Mouse (Mus musculus): ENCODE results near the gene Wwp2.

- TF ChIP-seq CTCF (IDR thresholded peaks at IDR 0.05; ENCODE audit: borderline replicate concordance, extremely low read depth, insufficient read depth, insufficient read length) (no peak), POLR2A (IDR thresholded peaks at IDR 0.05; ENCODE audit: borderline replicate concordance, extremely low read depth, insufficient read depth, insufficient read length, poor library complexity, severe bottlenecking) (no peak)
These were observed 116.1 kb downstream of the Wwp2 start for GRCm38 (mm10) chr8:107552234-107552633.

Data from brain, embryonic 14.5 days (tissue).